Mouse (Mus musculus): ENCODE results near the gene Styxl1. TPM values are rescaled to one million over a fixed set of nuclear protein-coding genes. Genes with fewer than 3 reads are reported as not detected.
A peak's percentile ranks its signal among the peaks of the same experiment; 100 is the strongest.

Gene Styxl1
- total RNA-seq (2021): not detected
- long read RNA-seq, experiment 1: 0 reads
- long read RNA-seq, experiment 2: 0 reads

DNA sequence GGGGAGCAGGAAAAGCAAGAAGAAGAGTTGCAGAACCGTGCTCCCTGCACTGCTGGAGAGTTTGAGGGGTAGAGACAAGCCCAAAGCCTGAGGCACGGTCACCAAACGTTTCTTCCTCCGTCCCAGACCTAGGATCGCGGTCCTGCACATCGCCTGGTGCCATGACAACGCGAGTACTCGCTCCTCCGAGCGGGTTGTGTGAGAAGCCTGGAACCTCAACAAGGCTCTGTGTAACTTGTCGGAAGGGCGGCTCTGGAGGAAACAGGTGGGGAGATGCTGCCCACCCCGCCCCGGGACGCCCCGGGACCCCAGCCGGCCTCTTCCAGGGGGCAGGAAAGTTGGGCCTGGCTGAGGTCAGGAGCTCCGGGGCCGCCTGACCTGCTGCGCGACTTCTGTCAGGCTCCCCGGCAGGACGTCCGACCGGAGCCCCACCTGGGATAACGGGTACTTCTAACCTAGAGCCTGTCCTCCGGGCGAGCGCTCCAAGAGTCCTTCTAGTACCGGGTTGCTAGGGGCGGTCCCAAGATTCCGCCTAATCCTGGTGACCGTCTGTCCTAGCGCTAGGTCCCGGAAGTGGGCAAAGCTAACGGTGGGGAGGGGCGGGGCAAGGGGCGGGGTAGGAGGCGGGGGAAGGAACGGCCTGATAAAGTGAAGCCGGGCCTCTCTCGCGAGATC lies at the start of gene Styxl1:
Gene Styxl1 (minus strand): TSS at position 590 of the 675 bp plus-strand sequence.
- intact Hi-C loops (cut with DNase I; ENCODE audit: low total_unique reads): no loop called here
- DNase-seq: no peak

DNA sequence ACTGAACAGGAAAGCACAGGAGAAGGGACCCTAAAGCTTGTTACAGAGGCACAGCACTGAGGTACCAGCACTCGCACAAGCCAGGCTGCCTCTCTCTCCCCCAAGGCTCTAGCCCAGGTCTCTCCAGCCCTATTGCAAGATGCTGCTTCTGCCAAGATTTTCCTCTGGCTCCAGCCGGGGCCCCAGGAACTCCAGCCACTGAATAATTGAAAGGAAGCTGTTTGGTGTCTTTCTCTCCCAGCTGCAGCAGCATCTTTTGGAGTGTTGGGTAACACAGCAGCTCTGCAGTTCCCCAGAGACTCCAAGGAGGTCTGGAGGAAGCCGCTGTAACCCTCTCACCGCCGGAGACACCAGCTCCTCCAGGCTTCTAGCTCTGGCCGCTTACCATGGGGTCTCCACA lies 48.0 kb upstream of the Styxl1 start:
- intact Hi-C loops (cut with DNase I; ENCODE audit: low total_unique reads): no loop called here
- peak; percentile 32 for DNase-seq

DNA sequence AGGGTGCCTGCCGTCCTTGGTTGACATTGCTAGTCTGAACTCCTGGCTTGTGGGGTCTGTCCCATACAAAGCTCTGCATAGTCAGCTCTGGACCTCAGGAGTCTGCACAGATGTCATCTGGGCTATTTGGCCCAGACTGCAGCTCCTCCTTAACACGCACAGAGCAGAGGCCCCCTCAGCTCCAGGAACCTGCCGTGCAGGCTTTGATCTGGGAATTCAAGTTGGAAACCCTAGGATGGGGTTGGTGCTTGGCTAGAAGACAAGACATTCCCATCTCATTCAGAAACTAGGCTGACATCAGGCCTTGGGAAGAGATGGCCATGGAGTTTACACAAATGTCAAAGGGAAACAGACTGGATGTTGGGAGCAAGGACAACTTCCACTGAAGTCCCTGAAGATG lies 46.3 kb upstream of the Styxl1 start:
- intact Hi-C loops (cut with DNase I; ENCODE audit: low total_unique reads): no loop called here
- no peak for DNase-seq

- DNase-seq: no peak
- intact Hi-C loops (cut with DNase I; ENCODE audit: low total_unique reads): no loop called here
Observed at GRCm38 (mm10) chr5:135822316-135822944, 44.2 kb upstream of the Styxl1 start.

- intact Hi-C loops (cut with DNase I; ENCODE audit: low total_unique reads): no loop called here
- no peak for DNase-seq
Observed at GRCm38 (mm10) chr5:135818491-135818890, 40.3 kb upstream of the Styxl1 start.

DNA sequence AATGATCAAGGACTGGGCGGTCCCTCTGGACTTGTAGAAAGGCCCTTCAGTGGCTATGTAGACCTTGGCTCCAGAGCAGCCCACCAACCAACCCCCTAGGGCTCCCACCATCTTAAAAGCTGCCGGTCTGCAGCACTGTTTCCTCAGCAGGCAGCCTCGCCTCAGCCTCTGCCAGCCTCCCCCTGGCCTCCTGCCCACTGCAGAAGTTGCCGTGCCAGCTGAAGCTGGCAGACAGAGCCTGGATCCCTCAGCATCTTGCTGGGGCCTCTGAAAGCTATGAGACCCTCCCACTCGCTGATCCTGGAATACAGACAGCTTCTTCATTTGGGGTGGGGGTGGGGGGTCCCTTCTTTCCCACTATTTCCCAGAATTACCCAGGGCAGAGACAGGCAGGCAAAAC lies 34.8 kb upstream of the Styxl1 start:
- intact Hi-C loops (cut with DNase I; ENCODE audit: low total_unique reads): no loop called here
- no peak for DNase-seq

- intact Hi-C loops (cut with DNase I; ENCODE audit: low total_unique reads): no loop called here
- DNase-seq: no peak
Observed at GRCm38 (mm10) chr5:135807263-135807637, 29.1 kb upstream of the Styxl1 start.

- DNase-seq: peak; percentile 91
- intact Hi-C loops (cut with DNase I; ENCODE audit: low total_unique reads): no loop called here
Observed at GRCm38 (mm10) chr5:135806555-135807262, 28.5 kb upstream of the Styxl1 start, which contains the start of gene Srrm3. TSS of gene Srrm3 (plus strand) at chr5:135806890.

DNA sequence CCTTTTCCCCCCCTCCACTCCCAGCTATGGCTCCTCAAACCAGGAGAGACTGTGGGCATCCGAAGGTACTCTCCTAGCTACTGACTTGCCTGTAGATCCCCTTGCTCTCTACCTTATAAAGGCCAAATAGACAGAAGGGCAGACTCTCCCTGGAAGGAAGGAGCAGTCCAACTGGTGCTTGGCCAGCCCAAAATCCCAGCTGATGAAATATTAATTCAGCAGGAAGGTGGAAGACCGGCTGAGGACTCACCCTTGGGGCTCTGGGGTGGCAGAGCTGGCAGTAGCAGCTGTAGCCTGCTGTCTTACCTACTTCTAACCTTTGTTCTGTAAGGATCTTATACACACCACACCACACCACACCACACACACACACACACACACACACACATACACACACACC lies 26.6 kb upstream of the Styxl1 start:
- intact Hi-C loops (cut with DNase I; ENCODE audit: low total_unique reads): no loop called here
- no peak for DNase-seq

GRCm38 (mm10) chr5:135803676-135804075 lies 25.5 kb upstream of the Styxl1 start:
- intact Hi-C loops (cut with DNase I; ENCODE audit: low total_unique reads): no loop called here
- no peak for DNase-seq

DNA sequence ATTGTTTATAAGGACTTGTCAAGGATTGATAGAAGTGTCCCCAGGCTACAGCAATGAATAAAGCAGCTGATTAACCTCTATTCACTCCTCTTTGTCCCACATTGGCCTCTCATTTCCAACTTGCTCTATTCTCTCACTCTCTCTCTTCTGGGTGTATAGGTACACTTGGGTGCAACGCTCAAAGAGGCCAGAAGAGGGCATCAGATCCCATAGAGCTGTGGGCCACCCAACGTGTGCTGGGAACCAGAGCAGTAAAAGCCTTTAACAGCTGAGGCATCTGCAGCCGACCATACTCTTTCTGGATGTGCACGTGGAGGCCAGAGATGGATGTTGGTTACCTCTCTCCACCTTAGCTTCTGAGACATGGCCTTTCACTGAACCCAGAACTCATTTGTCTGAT lies 24.9 kb upstream of the Styxl1 start:
- no peak for DNase-seq
- intact Hi-C loops (cut with DNase I; ENCODE audit: low total_unique reads): no loop called here

DNA sequence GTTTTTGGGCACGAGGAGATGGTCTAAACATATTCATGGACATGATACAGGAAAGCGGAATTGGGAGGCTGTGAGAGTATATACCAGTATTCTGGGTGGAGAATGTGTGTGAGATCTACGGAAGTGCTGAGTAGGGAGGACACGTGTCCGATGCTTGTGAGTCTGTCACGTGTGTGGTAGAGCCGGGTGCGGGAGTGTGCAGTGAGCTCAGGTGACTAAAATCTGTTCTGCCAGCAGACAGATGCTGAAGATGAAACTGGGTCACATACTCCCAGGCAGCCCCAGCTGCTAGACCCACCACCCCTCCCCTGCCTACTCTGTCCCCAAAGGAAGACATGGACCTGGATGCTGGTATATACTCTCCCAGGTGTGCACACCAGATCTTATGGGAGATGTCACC lies 24.5 kb upstream of the Styxl1 start:
- no peak for DNase-seq

DNA sequence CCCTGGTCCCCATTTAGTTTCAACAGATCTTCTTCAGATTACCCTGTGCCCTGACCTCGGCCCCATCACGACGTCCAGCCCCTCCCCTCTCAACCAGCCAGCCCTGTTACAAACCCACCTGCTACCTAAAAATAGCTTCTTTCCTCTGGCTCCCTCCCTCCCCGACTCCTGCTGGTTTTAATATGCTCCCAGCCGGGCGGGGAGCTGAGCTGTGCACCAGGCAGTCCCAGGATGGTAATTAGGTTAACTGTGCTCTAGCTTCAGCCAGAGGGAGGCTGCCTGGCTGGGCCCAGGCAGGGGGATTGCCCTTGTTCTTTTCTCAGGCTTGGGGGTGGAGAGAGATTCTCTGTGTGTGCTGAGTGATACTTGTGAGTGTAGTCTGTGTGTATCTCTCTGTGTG lies 22.7 kb upstream of the Styxl1 start:
- DNase-seq: peak; percentile 20
- intact Hi-C loops (cut with DNase I; ENCODE audit: low total_unique reads): no loop called here

More for the DNA sequence above, 24.5 kb upstream of the Styxl1 start:
- intact Hi-C loops (cut with DNase I; ENCODE audit: low total_unique reads): no loop called here

DNA sequence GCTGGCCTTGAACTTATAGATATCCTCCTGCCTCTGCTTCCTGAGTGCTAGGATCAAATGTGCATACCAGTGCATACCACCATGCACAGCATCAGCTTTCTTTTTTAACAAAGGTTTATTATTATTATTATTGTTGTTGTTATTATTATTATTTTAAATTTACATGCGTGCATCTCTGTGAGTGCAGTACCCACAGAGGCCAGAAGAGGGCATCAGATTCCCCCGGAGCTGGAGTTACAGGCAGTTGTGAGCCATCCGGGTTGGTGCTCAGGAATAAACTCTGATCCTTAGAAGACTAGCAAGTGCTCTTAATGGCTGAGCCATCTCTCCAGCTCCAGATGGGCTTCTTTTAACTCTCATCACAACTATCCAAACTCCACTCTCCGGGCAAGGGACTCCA lies 21.6 kb upstream of the Styxl1 start:
- intact Hi-C loops (cut with DNase I; ENCODE audit: low total_unique reads): no loop called here
- DNase-seq: no peak

- no peak for DNase-seq
- intact Hi-C loops (cut with DNase I; ENCODE audit: low total_unique reads): loop anchor here (2.0 kb wide), 1 partner anchor 60 kb away; no protein-coding TSS in a partner anchor
Observed at GRCm38 (mm10) chr5:135794859-135795181, 16.6 kb upstream of the Styxl1 start.

- DNase-seq: peak; percentile 83
- intact Hi-C loops (cut with DNase I; ENCODE audit: low total_unique reads): loop anchor here (2.0 kb wide), 1 partner anchor 61 kb away; no protein-coding TSS in a partner anchor
Observed at GRCm38 (mm10) chr5:135793996-135794858, 16.0 kb upstream of the Styxl1 start.

DNA sequence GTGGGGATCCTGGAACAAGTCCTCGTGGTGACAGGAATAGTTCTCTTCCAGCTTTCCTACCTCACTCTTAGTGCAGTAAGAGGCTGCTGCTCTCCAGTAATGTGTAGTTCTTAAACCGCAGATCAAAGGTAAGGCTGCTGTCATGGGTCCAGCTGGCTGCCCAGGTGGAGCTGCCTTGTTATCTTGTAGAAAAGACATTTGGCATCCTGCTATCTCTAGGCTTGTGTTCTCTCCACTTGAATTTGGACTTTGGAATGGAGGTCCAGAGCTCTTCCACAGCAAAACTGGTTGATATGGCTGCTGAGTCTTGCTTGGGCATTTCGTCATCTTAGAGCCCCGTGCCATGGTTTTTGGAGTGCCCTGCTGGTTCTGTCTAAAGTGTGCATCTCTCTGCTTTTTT lies 4.7 kb upstream of the Styxl1 start:
- DNase-seq: no peak
- intact Hi-C loops (cut with DNase I; ENCODE audit: low total_unique reads): no loop called here

DNA sequence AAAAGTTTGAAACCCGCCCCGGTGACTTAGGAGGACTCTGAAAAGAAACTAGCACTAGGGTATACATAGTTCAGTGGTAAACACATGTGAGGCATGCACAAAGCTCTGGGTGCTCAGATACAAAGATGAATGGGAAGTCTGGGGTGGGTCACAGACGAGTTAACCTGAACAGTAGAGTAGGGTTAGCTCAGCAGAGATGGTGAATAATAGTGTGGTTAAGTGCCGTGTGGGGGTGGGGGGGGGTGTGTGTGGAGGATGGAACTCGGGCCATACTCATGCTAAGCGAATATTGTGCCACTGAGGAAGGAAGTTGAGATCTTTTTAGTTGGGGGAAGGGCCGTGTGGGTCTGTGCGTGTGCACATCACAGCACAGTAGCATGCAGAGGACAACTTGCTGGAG lies 2.1 kb upstream of the Styxl1 start:
- no peak for DNase-seq
- intact Hi-C loops (cut with DNase I; ENCODE audit: low total_unique reads): no loop called here

DNA sequence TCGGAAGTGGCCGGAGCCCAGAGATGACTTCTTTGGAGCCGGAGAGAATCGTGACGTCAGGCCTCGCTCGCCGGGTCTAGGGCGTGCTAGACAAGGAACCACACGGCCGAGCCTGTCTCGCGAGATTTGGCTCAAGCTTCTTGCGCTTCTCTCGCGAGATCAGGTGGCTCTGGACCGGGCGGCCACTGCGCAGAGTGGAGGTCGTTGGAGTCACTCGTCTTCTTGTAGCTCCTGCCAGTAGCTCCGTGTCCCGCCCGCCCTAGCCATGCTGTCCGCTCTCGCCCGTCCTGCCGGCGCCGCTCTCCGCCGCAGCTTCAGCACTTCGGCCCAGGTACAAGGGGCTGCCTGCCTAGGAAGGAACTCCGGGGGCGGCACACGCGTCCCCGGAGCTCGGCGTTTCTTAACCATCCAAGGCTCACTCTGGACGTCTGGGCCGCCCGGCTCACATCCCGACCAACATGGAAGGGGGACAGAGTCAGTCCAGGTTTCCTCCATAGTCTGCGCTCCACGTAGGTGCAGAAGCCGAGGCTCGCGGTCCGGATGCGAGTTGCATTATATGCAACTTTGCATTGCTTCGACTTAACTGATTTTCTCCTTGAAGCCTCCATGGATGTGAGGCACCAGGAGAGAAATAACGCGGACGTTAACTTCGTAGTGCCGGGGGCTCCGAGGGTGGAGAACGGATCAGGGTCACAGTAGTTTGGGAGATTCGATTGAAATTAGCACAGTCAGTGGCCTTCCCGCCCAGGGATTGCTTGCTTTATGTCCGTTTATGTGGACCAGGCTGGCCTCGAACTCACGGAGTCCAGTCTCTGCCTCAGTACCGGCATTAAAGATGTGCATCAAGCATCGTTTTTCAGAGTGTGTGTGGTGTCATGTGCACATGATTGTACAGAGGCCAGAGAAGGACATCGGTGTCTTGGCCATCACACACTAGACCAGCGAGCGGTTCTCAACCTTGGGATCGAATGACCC lies 573 bp upstream of the Styxl1 start, which contains the start of gene Mdh2:
Gene Mdh2 (plus strand): TSS at position 10 of the 975 bp plus-strand sequence.
- intact Hi-C loops (cut with DNase I; ENCODE audit: low total_unique reads): no loop called here
- DNase-seq: peak; percentile 100

All from gastrocnemius, postnatal 14 days (tissue).